Mouse (Mus musculus): Measurements from ENCODE around the gene Rbm33.
A peak's percentile ranks its signal among the peaks of the same experiment; 100 is the strongest.

Gene Rbm33

DNA sequence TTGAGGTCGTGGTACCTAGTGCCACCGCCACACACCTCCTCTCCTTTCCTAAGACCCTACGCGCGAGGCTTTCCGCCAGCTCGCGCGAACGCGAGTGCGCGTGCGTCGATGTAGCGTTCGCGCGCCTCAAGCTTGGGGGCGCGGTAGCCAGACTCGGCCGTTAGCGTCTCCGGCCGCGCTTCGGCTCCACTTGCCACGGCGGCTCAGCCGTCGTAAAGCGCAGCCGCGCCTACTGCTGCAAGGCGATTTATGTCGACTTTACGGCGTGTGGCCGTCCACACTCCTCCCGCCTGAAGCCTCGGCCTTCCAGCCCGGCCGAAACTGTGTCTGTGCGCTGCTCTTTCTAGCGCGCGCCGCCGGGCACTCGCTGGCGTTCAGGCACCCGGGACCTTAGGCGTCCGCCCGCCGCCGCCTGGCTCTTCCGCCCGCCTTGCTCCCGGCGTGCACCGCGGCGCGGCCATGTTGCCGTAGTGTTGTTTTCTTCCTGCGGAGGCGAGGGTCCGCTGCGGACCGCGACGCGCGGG, at the start of gene Rbm33:
Rbm33 (plus strand) TSS at position 400 of the 524 bp plus-strand sequence.
- DNase-seq (ENCODE audit: low read depth, low spot score) = peak; percentile 88

DNA sequence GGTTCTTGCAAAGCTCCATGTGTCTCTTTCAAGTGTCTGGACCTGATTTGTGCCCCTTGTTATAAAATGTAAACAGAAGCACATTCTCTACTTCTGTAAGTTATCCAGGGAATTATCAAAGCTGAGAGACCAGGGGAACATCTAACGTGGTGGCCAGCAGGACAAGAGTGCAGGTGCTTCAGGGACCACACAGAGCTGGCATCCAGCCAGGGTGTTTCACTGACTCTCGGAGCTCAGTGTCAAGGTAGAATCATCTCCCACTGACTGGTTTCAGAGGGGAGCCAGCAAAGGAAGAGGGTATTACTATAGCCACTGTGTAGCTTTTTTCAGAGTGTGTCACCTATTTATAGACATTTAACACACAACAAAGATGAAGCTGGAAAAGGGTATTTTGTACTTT, 49.3 kb upstream of the Rbm33 start:
- DNase-seq (ENCODE audit: low read depth, low spot score) = no peak

- no peak for DNase-seq (ENCODE audit: low read depth, low spot score)
Measured at GRCm38 (mm10) chr5:28269469-28269991, 47.4 kb upstream of the Rbm33 start.

DNA sequence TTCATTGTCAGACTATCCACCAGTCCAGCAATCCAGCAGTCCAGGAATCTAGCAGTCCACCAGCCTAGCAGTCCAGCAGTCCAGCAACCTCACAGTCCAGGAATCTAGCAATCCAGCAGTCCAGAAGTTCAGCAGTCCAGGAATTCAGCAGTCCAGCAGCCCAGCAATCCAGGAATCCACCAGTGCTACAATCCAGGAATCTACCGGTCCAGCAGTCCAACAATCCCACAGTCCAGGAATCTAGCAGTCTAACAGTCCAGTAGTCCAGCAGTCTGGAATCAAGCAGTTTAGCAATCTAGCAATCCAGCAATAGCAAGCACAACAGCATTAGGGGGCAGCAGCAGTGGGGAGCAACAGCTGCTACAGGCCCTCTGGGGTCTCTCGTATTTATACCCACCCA, 44.1 kb upstream of the Rbm33 start:
- DNase-seq (ENCODE audit: low read depth, low spot score) = no peak

DNA sequence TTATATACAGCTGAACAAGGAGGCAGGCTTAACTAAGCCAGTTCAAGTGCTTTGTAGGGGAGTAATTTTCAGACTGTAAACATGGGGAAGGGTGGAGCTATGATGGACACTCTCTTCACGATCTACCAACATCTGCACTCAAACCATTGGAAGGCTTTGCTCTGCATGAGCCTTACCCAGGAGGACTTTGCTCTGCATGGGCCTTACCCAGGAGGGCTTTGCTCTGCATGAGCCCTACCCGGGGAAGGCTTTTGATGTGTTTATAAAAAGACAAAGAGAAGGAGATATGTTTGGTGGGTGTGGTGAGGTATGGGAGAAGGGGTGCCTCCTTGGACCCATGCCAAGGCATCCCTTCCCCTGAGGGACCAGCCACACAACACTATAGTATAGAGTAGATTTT, 39.6 kb upstream of the Rbm33 start:
- no peak for DNase-seq (ENCODE audit: low read depth, low spot score)

DNA sequence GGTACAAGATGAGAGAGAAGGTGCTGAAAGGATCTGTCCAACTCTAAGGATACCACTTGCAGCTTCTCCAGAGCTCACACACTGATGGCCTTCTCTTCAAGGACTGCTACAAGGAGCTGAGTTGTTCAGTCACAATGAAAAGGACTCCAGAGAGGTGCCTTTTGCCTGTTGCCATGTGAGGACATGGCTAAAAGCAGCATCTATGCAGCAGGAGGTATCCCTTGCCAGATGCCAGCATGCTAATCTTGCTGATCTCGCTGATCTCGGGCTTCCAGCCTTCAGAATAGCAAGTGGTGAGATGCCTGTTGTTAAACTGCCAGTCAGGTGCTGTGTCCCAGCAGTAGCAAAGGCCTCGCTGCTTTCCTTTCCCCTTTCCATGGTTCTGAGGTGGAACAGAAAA, 27.8 kb upstream of the Rbm33 start:
- DNase-seq (ENCODE audit: low read depth, low spot score) = no peak

DNA sequence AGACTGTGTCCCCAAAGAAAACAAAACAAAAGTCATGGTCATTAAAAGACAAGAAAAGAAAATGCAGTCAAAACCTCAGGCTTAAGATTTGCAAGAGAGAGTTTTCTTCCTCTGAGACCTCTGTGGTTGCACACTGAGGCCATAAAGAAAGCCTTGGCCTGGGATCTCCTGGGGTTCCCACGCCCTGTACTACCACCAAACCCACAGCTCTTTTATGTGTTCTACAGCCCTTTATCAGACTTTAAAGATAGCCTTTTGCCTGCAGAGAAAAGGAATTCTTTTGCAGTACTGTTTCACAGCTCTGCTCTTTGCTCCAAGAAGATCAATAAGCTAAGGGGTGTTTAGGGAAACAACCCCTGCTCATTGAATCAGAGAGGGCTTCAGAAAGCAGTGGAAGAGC, 26.3 kb upstream of the Rbm33 start:
- no peak for DNase-seq (ENCODE audit: low read depth, low spot score)

- no peak for DNase-seq (ENCODE audit: low read depth, low spot score)
Measured at GRCm38 (mm10) chr5:28291118-28291850, 25.6 kb upstream of the Rbm33 start.

GRCm38 (mm10) chr5:28292281-28292680, 24.6 kb upstream of the Rbm33 start:
- DNase-seq (ENCODE audit: low read depth, low spot score) = no peak

GRCm38 (mm10) chr5:28293990-28294389, 22.9 kb upstream of the Rbm33 start:
- peak; percentile 51 for DNase-seq (ENCODE audit: low read depth, low spot score)

DNA sequence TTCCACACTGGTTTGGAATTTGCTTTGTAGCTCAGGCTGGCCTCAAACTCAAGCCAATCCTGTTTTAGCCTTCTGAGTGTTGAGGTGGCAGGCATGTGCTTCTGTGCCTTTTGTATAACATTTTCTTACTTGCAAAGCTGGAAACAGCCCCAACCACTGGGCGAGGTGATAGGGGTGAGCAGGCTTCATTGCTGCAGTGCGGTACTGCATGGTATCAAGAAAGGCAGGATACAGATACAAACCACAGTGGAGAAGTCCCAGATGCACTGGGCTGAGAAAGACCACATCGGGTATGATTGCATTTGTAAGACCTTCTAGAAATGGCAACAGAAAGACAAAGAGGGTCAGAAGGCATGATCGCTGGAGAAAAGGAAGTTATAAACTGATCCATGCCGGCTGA, 18.8 kb upstream of the Rbm33 start:
- DNase-seq (ENCODE audit: low read depth, low spot score) = no peak

- no peak for DNase-seq (ENCODE audit: low read depth, low spot score)
Measured at GRCm38 (mm10) chr5:28298693-28299092, 18.2 kb upstream of the Rbm33 start.

GRCm38 (mm10) chr5:28299346-28299745, 17.6 kb upstream of the Rbm33 start:
- no peak for DNase-seq (ENCODE audit: low read depth, low spot score)

GRCm38 (mm10) chr5:28302671-28303070, 14.2 kb upstream of the Rbm33 start:
- no peak for DNase-seq (ENCODE audit: low read depth, low spot score)

DNA sequence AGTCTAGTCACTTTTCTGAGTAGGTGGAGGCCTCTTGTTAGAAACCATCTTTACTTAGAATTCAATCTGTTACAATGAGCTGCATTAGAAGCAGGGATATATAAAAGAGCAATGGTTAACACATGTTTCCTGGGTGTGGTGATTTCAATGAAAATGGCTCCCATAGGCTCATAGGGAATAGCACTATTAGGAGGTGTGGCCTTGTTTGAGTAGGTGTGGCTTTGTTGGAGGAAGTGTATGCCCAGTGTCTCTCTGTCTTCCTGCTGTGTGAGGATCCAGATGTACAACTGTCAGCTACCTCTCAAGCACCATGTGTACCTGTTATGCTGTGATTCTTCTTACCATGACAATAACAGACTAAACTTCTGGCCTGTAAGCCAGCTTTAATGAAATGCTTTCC, 12.4 kb upstream of the Rbm33 start:
- DNase-seq (ENCODE audit: low read depth, low spot score) = no peak

GRCm38 (mm10) chr5:28315526-28315925, 1.4 kb upstream of the Rbm33 start:
- DNase-seq (ENCODE audit: low read depth, low spot score) = no peak

- no peak for DNase-seq (ENCODE audit: low read depth, low spot score)
Measured at GRCm38 (mm10) chr5:28316151-28316721, 685 bp upstream of the Rbm33 start.

- no peak for DNase-seq (ENCODE audit: low read depth, low spot score)
Measured at GRCm38 (mm10) chr5:28317253-28317916, 464 bp downstream of the Rbm33 start.

DNA sequence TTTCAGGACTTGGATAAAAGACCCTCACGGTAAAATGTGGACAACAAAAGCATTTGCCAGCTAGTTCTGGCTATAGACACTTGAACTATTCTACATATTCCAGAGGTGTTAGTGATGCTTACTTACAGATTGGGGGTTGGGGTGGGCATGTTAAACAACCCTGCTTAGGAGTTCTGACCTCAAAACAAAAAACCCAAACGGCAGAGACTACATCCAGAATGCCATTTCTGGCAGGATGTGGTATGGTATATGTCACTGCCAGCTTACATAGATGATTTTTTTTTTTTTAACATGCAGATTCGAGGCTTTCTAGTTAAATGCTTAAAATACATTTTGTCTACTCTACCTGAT, 971 bp downstream of the Rbm33 start:
- no peak for DNase-seq (ENCODE audit: low read depth, low spot score)

GRCm38 (mm10) chr5:28318671-28319070, 1.8 kb downstream of the Rbm33 start:
- no peak for DNase-seq (ENCODE audit: low read depth, low spot score)

GRCm38 (mm10) chr5:28321769-28322168, 4.8 kb downstream of the Rbm33 start:
- no peak for DNase-seq (ENCODE audit: low read depth, low spot score)

DNA sequence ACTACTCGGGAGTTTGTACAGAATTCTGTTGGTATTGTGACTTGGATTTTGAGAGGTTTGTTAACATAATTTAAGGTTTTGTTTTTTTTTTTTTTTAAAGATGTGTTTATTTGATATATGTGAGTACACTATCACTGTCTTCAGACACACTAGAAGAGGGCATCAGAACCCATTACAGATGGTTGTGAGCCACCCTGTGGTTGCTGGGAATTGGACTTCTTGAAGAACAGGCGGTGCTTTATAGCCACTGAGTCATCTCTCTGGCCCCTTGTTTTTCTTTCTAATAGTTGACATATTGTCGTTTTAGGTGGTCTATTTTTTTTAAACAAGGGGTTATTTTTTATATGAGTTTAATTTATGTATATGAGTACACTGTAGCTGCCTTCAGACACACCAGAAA, 5.3 kb downstream of the Rbm33 start:
- no peak for DNase-seq (ENCODE audit: low read depth, low spot score)

- no peak for DNase-seq (ENCODE audit: low read depth, low spot score)
Measured at GRCm38 (mm10) chr5:28323822-28324221, 6.9 kb downstream of the Rbm33 start.

Measured in skeletal muscle tissue, adult 2 months (tissue).